Mouse (Mus musculus) ES-Bruce4 (cell line): ENCODE measurements around the gene E130218I03Rik.

ENCODE experiments used
- EP300 ChIP-seq: IDR thresholded peaks from 2 replicates; pipeline ENCODE4 v1.6.1; 2011; ENCODE audit warnings: low read depth, low read length; ENCODE audit not compliant: insufficient read depth
- POLR2A ChIP-seq: IDR thresholded peaks from one replicate; pipeline ENCODE4 v1.8.1; 2011; ENCODE audit warnings: low read length; ENCODE audit not compliant: insufficient read depth

DNA sequence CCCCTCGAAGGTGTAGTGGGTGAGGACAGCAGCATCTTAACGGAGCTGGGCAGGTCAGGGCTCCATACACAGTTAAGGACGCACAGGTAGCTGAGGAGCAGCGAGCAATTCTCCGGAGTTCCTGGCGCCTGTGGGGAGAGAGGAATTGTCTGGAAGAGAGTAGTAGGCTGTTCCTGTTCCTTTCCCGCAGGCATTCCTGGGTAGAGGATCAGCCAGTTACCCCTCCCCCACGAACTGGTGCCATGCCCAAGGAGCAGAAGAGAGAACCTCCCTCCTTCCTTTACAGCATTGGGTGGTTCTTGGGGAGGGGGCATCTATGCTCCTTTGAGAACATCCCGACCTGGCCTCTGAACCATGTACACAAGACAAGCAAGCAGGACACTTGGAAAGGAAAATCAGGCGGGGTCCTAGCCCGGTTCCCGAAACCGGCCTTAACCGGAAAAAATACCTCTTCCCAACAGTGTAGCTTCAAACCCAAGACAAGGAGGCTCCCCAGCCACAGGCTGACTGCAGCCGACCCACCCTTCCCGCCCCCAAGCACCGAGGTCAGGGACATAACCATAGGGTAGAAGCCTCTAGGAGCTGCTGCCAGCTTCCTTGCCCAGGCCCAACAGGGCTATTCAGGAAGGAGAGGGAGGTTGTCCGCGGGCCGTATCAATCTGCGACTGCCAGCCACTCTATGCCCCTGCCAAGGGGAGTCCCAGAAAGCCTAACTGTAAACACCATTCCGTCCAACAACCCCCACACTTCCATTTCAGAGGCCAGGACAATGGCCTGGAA is 8.9 kb downstream of the E130218I03Rik start:
- TF ChIP-seq POLR2A (no peak), EP300 (no peak)
